Mouse (Mus musculus) neutrophil, adult 5-6 weeks (primary cell): ENCODE data around the gene Gm11011. TPM values are rescaled to one million over a fixed set of nuclear protein-coding genes. Genes with fewer than 3 reads are reported as not detected.
"Not testable (repeated sequence)": the region's sequence is repeated elsewhere in the genome, so short reads cannot be mapped to it uniquely, and the experiment has no call there.

ENCODE experiments used
- ATAC-seq: fragments of 151-379, 151-347 bp; 2 replicates; pipeline ENCODE4 v1.8.0; 2017; ENCODE audit warnings: mild to moderate bottlenecking, moderate TSS enrichment; ENCODE audit not compliant: insufficient number of reproducible peaks, poor library complexity, low FRiP score, severe bottlenecking; ENCODE audit errors: extremely low read depth
- total RNA-seq: library from RNA; stranded (forward); fragments of 200-1000 nt; gene quantifications from 2 replicates; pipeline ENCODE4 v1.2.3, GENCODE M21; 2017

Gm11011 gene
- total RNA-seq: not detected in 2 replicates

DNA sequence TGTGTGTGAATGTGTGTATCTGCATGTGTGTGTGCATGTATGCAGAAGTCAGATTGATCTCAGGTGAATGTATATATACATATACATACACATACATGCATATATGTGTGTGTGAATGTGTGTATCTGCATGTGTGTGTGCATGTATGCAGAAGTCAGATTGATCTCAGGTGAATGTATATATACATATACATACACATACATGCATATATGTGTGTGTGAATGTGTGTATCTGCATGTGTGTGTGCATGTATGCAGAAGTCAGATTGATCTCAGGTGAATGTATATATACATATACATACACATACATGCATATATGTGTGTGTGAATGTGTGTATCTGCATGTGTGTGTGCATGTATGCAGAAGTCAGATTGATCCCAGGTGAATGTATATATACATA lies at the start of gene Gm11011:
Gene Gm11011, minus strand, starts transcription at position 101 of the 400 bp plus-strand sequence.
- ATAC-seq: not testable (repeated sequence)

DNA sequence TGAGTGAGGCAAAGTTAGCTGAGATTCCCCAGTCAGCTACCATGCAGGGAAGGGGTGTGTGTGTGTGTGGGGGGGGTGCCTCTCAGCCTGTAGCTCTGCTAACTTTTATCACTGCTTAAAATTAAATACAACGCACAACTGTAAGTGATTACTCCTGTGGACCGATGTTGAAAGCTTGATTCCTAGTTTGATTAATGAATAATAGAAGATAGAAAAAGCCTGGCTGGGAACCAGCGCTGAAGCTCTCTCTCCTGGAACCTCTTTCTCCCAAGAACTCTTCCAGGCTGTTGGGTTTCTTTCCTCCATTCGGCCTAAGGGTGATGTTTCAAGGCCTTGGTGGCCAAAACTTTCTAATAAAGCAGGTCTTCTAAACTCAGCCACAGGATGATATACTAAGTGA lies 48.9 kb upstream of the Gm11011 start:
- no peak for ATAC-seq

DNA sequence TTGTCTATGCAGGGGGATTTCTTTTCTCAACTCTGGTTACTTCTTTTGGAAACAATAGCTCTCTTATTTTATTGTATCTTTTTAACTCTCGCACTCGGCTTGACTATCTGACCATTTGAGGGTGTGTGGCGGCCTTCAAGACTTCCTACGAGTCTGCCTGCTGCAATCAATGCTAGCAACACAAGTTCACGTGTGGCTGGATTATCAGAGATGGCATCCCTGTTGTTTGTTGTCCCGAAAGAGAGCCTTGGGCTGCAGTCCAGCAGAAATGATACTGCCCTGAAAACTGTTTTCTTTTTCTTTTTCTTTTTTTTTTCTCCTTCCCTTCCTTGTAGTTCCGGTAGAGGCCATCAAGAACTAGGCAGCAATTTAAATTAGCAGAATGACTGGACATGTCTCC lies 47.9 kb upstream of the Gm11011 start:
- ATAC-seq: no peak

DNA sequence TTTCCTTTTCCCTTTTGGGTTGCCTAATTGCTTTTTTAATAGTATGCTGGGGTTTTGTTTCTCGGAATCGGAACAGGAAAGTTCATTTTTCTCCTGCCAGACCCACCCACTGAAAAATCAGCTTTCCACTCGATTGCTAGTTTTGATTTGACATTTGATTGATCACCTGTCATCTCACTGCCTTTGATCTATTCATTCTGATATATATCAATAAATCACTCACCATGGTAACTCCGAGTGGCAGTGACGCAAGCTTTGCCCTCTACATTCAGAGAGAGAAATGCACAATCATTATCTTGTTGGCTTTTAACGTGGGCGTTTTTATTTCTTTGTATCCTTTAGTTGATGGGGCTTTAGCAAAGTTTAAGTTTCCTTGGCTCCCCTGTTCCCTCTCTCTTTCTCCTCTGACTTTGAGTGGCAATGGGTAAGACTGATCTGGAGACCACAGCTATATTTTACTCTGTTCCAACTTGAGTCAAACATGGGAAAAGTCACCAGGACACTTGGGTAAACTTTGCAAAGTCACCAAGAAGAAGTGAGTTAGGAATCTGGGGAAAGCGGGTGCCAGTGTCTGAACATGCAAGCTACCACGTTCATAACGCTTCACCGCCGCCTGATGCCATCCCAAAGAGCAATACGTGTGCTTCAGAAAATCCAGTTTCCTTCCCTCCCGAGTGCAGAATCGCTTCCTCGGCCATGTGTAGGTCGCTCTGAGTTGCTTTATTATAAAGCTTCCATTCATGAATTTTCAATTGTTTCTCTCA lies 47.3 kb upstream of the Gm11011 start:
- ATAC-seq: no peak

DNA sequence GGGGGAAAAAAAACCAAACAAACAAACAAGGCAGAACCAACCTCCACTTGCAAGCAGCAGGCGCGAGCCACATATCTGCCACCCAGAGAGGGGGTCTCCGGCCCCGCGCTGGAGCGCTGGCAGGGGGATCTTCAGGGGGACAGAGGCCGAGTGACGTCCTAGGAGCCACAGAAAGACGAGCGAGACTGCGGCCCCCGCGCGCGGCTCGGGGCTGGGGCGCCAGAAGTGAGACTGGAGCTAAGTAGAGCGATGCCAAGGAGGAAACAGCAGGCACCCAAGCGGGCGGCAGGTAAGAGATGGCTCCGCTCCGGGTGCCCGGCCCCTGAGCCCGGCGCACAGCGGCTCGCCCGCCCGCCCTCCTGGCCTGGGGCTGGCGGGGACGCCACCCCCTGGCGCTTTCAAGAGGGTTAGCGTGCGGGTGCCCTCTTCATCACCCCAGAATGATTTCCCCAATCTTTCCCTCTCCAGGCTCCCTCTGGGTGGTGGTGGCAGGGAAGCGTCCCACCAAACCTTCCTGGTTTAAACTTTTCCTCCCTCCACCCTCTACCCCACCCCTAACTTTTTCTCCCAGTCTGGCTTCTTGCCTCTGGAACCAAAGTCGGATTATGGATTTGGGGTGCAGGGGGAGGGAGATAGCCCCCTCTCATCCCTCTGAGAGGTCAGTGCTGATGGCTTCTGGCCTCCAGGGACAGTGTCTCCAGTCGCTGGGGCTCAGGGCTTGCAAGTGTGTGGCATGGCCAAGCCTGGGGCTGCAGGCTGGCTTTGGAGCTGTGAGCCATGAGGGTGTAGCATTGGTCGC lies 46.1 kb upstream of the Gm11011 start:
- no peak for ATAC-seq

DNA sequence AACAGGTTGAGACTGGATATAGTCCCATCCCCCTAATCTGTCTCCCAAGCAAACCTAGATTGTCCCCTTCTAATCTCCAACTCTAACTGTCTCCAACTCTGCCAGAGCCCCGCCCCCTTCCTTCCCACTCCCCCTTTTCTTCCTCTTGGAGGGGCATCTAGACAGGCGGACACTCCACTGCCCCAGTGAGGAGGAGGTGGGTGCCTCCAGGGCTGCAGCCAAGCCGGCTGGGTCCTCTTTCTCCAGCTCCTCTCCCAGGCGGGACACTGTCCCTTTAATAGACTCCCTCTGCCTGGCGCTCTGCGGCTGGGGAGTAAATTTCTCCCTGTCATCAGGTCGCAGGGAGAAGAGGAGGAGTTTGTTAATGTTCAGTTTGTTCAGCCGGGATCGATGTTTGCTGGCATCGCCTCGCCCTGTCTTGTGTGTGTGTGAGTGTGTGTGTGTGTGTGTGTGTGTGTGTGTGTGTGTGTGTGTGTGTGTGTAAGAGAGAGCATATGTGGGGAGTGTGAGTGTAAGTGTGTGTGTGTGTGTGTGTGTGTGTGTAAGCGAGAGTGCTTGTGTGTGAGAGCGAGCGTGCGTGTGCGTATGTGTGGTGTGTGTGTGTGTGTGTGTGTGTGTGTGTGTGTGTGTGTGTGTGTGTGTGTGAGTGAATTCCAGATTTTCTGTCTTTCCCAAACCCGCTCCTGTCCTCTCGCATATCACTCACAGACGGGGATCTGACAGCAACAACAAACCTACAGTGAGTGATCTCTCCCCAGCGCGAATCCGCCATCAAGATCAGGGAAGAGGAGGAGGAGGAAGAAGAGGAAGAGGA lies 45.0 kb upstream of the Gm11011 start, which contains the start of gene Tshz2:
Gene Tshz2, plus strand, starts transcription at position 676 of the 814 bp plus-strand sequence.
- no peak for ATAC-seq

DNA sequence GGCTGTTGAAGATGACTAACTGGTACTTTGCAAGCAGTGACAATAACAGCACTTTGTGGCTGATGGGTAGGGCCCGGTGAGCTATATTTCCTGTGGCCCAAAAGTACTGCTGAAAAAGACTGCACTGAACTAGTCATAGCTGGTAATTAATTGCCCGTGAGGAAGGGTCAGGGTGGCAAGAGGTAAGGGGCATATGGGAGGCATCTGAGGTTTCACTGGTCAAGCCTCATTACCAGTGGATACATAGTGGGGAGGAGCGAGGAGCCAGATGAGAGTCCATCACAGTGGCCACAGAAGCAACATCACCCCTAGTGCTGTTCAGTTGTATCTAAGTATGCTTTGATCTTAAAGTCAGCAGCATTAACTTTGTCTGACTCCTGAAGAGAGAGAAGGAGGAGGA lies 42.5 kb upstream of the Gm11011 start:
- ATAC-seq: no peak

DNA sequence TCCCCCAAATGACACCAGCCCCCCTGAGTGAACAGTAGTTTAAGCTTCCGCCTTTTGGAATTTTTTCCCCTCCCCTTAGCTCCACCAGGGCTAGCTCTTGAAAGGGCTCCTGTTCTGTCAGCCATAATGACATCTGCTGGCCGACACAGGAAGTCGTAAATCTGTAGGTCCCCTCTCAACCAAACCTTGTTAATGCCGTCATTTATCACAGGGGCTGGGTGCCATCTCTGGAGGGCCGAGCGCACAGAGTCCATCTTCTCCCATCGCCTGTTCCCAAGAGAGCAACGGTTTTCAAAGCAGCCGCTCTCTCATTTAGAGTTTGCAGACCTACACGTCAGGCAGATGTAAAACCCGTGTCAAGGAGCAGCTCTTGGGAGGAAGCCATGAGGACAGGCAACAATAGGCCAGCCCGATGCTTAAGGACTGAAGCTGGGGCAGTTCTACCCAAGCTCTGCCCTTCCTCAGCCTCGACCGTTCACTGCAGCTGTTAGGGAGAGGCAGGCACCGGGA lies 33.7 kb upstream of the Gm11011 start:
- ATAC-seq: no peak

DNA sequence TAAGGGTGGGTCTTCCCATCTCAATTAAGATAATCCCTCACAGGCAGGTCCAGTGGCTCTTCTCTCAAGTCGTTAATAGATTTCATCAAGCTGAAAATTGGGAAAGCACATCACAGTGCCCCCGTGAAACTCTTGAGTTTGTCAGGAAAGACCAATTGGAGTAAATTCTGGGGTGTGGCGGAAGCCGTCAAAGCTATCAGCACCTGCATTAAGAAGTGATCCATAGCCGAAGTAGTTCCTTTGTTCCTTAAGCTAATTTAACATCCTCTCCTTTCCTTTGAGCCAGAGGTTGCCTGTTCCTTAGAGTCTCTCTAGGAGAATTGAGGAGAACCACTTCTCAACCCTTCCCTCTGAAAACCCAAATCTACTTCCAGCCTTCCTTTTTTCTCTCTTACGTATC lies 28.5 kb upstream of the Gm11011 start:
- ATAC-seq: no peak

DNA sequence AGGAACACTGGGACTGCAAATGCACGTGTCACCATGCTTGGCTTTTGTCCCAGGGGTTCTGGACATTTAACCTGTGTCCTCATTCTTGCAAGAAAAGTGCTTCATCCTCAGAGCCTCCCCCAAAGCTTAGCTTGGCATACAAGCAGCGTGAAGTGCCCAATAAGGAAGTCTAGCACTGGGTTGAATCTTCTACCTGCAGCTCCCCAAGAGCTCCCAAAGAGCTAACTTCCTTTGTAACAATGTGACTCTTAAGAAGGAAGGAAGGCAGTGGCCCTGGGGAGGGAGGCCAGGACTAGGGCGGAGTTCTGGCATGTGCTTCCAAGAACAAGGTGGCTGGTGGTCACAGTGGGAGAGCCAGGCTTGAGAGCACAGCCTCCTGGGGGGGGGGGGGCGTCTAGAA lies 27.1 kb upstream of the Gm11011 start:
- ATAC-seq: no peak

DNA sequence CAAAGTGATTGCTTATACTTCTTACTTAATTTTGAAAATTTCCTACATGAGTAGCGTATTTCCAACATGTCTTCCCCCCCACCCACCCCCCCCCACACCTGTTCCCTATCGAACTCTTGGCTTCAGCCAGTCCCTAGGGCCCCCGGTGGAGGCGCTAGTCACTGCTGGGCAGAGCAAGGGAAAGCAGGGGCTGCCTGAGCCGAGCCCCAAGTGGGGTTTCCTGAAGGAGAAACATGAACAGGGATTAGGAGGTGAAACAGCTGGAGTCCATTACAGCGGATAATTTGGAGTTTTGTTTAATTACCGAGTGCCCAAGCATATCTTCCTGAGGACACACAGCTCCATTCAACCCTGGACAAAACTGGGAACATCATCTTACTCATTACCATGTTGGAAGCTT lies 24.0 kb upstream of the Gm11011 start:
- ATAC-seq: no peak

DNA sequence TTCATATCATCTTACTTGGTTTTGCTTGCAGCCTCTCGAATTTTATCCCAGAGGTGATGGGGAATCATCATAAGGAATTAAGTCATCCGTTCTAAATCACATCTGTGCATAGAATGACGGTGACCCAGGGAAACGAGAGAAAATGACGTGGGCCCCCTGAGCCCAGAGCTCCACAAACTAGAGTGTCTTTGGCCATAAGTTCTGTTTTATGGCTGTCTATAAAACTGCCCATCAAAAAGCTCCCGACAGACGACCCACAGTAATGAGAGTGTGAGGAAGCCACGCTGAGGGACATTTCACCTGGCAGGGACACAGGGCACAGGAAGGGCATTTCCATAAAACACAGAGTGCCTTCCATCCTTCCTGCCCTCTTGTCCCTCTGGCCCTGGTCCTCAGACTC lies 23.3 kb upstream of the Gm11011 start:
- ATAC-seq: no peak

DNA sequence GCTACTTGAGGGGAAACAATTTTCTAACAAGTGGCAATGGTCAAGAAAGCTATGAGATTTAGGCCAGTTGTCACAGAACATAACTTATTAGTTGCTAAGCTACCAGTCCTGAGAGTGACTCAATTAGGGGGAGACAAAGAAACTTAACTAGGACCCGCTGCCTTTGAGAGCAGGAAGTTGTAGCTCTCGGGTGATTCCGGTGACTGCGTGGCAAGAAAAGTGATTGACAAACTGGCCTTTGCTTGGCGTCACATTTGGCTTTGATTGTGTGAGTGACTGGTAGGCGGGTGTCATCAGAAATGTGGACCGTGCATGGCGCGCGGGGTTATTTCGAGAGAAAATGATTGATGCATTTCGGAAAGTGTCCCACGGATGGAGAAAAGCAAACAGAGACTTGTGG lies 22.4 kb upstream of the Gm11011 start:
- ATAC-seq: no peak

DNA sequence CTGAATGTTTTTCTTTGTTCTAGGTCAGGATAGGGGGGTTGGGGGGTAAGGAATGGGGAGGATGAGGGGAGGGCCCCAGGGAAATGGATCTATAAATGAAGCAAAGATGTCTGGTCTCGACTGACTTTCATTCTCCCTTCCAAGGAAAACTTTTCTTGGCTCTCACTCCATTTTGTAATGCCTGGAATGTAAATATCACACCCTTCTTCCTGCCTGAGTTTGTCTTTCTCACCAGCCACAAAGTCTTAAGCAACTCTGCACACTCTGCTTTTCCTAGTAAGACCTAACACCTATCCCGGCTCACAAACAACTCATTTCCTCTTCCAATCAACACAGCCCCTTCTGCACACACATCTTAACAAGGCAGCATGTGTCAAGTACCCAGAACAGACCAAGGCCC lies 20.2 kb upstream of the Gm11011 start:
- ATAC-seq: no peak

DNA sequence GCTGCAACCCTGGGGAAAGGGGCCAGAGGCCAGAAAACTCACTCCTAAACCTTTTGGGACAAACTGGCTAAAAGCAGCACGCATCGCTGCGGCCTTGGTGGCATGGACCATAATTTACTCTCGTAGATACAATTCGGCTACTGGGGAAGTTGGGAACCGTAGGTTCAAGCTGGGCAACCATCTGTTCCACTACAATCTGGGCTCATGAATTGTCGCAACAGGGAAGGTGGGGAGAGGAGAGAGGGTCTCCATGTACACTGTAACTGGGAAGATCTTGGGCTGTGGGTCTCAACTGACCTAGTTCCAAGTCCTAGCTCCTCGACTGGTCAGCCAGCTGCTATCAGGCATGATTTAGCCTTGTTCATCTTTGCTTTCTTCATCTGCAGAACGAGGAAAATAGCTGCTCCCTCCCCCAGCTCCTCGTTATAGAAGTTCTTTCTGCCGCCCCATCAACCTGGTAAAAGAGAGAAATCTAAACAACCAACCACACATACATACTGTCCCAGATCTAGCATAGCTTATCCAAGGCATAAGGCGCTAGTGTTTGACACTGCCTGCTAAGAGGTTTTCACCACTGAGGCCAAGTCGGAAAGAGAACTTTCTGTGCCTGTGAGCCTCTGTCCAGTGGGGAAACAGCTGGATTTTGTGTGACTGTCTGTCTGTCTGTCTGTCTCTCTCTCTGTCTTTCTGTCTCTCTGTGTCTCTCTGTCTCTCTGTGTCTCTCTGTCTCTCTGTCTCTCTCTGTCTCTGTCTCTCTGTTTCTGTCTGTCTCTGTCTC lies 19.5 kb upstream of the Gm11011 start:
- ATAC-seq: no peak

DNA sequence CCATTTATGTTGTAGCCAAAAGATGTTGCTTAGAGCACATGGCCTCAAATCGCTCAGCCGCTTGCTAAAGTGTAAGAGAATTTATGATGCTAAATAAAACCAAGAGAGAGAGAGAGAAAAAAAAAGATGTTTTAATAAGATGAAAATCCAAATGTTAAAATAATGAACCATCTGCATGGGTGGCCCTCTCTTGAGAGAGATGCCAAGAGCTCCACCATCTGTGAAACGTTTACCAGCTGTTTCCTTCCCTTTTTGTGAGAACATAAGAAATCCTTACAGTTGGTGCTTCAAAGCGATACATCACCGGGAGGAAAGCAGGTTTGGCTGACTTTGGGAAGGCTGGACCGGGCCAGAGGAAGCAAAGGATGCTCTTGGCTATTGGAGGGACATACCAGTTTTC lies 12.6 kb upstream of the Gm11011 start:
- no peak for ATAC-seq

DNA sequence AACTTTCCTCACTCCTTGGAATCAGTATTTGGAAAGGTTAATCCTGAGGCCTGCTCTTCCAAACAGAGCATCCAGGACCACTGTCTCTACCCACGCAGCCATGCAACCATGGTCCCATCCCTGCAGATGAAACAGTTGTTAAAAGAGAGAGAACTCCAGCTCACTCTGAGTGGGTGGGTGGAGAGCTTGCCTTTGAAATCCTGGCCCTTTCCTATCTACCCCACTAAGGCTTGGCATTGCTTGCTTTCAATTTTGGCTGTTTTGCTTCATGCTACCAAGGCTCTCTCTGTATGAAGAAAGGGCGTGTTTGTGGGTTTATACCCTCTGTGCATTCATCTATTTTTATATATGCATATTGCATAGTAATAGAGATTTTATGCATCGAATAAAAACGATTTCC lies 12.0 kb upstream of the Gm11011 start:
- ATAC-seq: no peak

DNA sequence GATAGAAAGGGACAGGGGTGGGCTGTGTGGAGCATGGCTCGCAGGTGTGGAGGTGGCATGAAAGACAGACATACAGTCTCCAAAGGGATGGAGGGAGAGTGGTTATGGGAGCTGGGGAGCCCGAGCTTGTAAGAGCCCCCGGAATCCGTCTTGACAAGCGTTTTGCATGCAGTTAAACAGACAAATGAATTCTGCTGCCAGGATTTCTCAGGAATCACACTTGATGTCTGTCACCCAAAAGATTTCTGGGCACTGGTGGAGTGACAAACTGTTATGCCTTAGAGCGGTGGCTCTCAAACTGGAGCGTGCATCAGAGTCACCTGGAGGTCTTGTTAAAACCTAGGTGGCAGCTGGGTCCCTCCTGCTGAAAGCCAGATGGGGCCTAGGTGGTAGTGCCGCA lies 10.4 kb upstream of the Gm11011 start:
- no peak for ATAC-seq

DNA sequence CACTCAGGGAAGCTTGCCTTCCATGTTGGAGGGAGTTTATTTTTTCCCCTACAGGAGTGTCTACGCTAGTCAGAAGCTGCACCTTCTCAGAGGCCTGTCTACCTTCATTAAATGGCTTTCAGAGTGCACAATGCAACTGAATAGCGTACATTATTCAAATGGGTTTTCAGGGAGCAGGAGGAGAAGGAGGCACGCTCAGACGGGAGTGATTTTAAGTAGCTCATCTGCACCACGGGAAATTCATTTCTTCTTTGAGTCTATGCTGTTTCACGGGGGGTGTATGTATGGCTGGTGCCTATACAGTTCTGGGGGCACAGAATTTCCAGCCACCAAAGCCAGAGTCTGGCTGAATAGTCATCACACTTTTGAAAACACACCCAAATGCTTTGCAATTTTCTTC lies 9.8 kb upstream of the Gm11011 start:
- ATAC-seq: no peak
